Mouse (Mus musculus) testis, adult 2 months (tissue): ENCODE measurements around the gene Kdelr3.

Experiments
- CTCF ChIP-seq: fragments of 200-500 bp; IDR thresholded peaks from 2 replicates; pipeline ENCODE4 v1.5.1; 2012; ENCODE audit warnings: low read depth, mild to moderate bottlenecking, inconsistent platforms, low read length, moderate library complexity; ENCODE audit not compliant: control insufficient read depth, insufficient read depth, insufficient replicate concordance
- POLR2A ChIP-seq: fragments of 200-500 bp; IDR thresholded peaks from 2 replicates; pipeline ENCODE4 v1.6.1; 2012; ENCODE audit warnings: low read depth, mild to moderate bottlenecking, inconsistent platforms, low read length, moderate library complexity; ENCODE audit not compliant: control insufficient read depth

DNA sequence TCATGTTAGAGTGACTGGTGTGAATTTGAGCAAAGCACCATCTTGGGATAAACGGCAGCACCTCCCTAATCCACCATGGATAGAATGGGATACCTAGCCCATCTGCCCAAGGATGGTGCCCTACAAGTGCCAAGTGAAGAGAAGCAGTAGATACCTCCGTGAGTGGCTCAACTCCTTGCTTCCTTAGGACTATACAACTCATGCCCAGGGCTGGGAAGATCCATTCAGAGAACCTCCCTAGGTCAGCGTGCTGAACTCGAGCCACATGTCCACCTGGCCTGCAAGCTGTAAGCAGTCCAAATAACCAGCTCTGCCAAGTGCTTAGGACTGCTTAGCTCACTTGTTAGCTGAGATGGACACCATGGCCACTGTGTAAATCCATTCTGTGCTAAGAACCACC, 11.0 kb downstream of the Kdelr3 start:
- TF ChIP-seq CTCF (no peak), POLR2A (no peak)
